Mouse (Mus musculus) liver, embryonic 16.5 days (tissue): ENCODE results near the gene Trdmt1. TPM values are rescaled to one million over a fixed set of nuclear protein-coding genes. Genes with fewer than 3 reads are reported as not detected.

ENCODE experiments used
- ATAC-seq: fragments of 200-750 bp; cut with Nextera tagmentation; 2 replicates; pipeline ENCODE4 v1.8.0; 2017; ENCODE audit warnings: low read depth, mild to moderate bottlenecking, moderate number of reproducible peaks, moderate library complexity
- H3K27ac ChIP-seq: fragments of 300-500 bp; sonication (generic); 2 replicates; pipeline ENCODE4 v1.5.1; 2014; ENCODE audit warnings: mild to moderate bottlenecking, low read length
- H3K27me3 ChIP-seq: fragments of 300-500 bp; sonication (generic); 2 replicates; pipeline ENCODE4 v1.6.1; 2014; ENCODE audit warnings: low read depth, low read length, mixed read lengths; ENCODE audit not compliant: control insufficient read depth, insufficient read depth
- H3K36me3 ChIP-seq: fragments of 300-500 bp; sonication (generic); 2 replicates; pipeline ENCODE4 v1.6.1; 2014; ENCODE audit warnings: mild to moderate bottlenecking; ENCODE audit not compliant: control insufficient read depth, insufficient read depth
- H3K4me1 ChIP-seq: fragments of 300-500 bp; sonication (generic); 2 replicates; pipeline ENCODE4 v1.6.1; 2014; ENCODE audit warnings: low read depth, low read length, mixed read lengths; ENCODE audit not compliant: control insufficient read depth
- H3K4me2 ChIP-seq: fragments of 300-500 bp; sonication (generic); 2 replicates; pipeline ENCODE4 v1.6.1; 2014; ENCODE audit warnings: low read depth, low read length, mixed read lengths
- H3K4me3 ChIP-seq: fragments of 300-500 bp; sonication (generic); 2 replicates; pipeline ENCODE4 v1.5.1; 2014; ENCODE audit warnings: low read depth, mild to moderate bottlenecking, low read length
- H3K9ac ChIP-seq: fragments of 300-500 bp; sonication (generic); 2 replicates; pipeline ENCODE4 v1.6.1; 2014; ENCODE audit warnings: low read depth, low read length
- H3K9me3 ChIP-seq: fragments of 300-500 bp; sonication (generic); replicated peaks from 2 replicates; pipeline ENCODE4 v1.6.1; 2016; ENCODE audit warnings: low read length; ENCODE audit not compliant: control insufficient read depth
- WGBS: fragments of 180-500 bp; shearing (Covaris S2); extraction: QIAGEN DNeasy Blood & Tissue Kit; methylation state at CpG from one replicate; pipeline ENCODE4 v1.1.7; 2014; ENCODE audit not compliant: insufficient replicate concordance; 5-methylcytosine and 5-hydroxymethylcytosine counted together
- polyA plus RNA-seq: library from polyadenylated mRNA; unstranded; fragments of >200 nt; fragmentation: Nextera tagmentation; extraction: Ambion mirVana; gene quantifications from 2 replicates; pipeline ENCODE4 v1.2.1, GENCODE M21; 2015

The Trdmt1 gene
- polyA plus RNA-seq, 1 experiment from 2014 or later: 3.6 TPM

DNA sequence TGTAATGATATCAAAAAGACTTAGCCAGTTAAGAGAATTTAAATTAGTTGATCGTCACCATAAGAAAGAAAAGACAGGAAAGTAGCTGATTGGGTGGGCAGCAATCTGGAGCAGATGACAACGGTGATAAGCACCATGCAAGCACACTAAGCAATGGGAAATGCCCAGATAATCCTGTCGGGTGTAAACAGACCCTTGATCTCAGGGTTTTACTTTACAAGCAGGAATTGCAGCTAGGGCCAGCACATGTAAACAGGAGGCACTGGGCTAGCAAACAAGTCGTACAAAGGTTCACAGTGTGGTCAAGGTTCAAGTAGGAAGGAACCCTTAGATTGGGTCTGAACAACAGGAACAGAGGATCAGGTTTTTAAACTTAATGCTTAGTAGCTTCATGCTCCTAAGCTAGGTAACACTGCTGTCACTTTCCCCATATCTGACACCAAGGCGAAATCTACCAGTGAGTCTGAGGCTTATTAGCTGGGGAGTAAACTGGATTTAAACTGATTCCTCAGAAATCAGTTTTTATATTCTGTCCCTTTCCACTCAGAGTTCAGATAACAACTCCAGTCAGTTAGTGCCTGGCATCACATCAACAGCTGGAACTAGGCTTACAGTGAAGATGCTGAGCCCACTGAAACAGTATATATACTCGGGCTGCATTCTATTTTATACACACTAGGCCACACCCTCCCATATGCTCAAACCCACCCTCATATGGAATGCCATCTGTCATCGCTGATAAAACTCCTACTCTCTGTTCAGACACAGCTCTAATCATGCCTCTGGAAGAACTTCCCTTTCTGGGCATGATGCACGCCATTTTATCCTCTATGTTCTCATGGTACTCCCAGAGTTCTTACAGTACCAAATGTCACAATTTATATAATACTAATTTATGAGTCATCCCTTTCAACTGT lies 20.7 kb downstream of the Trdmt1 start:
- 16% methylated on average over 8 of the region's 8 CpGs for WGBS
- Histone ChIP-seq H3K27ac (peak overlapping the region; percentile 81), H3K9me3 (no peaks in the 10 kb centered on the region), H3K4me1 (peaks cover 25% of the 10 kb centered on the region), H3K9ac (0 out of 2 replicates have a peak overlapping the region, but pooled peaks have one; percentile 1), H3K27me3 (no peaks in the 10 kb centered on the region), H3K4me3 (no peak overlapping the region), H3K36me3 (no peaks in the 10 kb centered on the region), H3K4me2 (peak overlapping the region; percentile 38)
- ATAC-seq: peak; percentile 94

GRCm38 (mm10) chr2:13522106-13522505 lies 22.4 kb downstream of the Trdmt1 start:
- Histone ChIP-seq H3K9ac (no peak overlapping the region), H3K27ac (no peak overlapping the region), H3K36me3 (no peaks in the 10 kb centered on the region), H3K9me3 (no peaks in the 10 kb centered on the region), H3K4me1 (peaks cover 20% of the 10 kb centered on the region), H3K27me3 (no peaks in the 10 kb centered on the region), H3K4me3 (no peak overlapping the region), H3K4me2 (no peak overlapping the region)
- no peak for ATAC-seq
- WGBS: 29% methylated on average over 8 of the region's 8 CpGs

DNA sequence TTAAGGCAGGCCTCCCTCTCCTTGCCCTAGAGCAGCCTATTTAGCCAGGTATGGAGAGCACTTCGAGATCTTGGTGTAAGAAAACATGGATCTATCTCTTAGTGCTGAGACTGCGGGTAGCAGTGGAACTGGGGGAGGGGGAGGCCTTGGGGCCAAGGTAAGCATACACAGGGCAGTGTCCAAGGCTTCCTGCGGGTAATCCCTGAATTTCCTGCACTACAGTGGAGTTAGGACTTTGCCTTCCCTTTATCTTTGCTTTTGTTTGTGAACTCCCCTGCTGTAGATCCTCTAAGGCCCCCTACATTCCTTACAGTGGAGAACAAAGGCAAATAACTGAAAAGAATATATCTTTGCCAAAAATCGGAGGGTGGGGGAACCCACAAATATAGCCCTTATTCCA lies 29.5 kb downstream of the Trdmt1 start:
- H3K9ac ChIP-seq: no peak overlapping the region
- H3K4me1 ChIP-seq: no peaks in the 10 kb centered on the region
- H3K9me3 ChIP-seq: no peaks in the 10 kb centered on the region
- WGBS: 53% methylated on average over 4 of the region's 4 CpGs
- H3K27ac ChIP-seq: no peak overlapping the region
- no peak overlapping the region for H3K4me3 ChIP-seq
- no peaks in the 10 kb centered on the region for H3K36me3 ChIP-seq
- H3K27me3 ChIP-seq: no peaks in the 10 kb centered on the region
- H3K4me2 ChIP-seq: no peak overlapping the region
- ATAC-seq: no peak

DNA sequence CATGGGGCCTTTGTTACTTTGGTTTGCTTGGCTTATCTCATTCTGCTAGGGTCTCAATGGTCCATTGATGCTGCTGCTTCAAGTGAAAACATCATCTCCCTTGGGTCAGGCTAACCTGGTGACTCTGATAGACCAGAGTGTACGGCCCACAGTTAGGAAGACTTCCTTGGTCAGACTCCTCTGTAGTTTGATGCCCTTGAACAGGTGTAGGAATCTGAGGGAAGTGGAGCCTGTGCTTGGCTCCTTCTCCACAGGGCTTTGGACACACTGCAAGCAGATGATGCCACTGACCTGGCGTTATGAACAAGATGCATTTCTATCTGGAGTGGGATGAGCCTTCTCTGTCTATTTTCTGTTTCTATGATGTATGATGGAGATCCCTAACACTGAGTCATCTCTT lies 41.8 kb downstream of the Trdmt1 start:
- Histone ChIP-seq H3K36me3 (no peaks in the 10 kb centered on the region), H3K4me3 (no peak overlapping the region), H3K4me1 (peaks cover 2% of the 10 kb centered on the region), H3K9me3 (no peaks in the 10 kb centered on the region), H3K4me2 (no peak overlapping the region), H3K9ac (no peak overlapping the region), H3K27me3 (no peaks in the 10 kb centered on the region), H3K27ac (no peak overlapping the region)
- WGBS: 70% methylated on average over 2 of the region's 2 CpGs
- no peak for ATAC-seq

GRCm38 (mm10) chr2:13501553-13501952 lies 42.9 kb downstream of the Trdmt1 start:
- WGBS: 35% methylated on average over 5 of the region's 5 CpGs
- Histone ChIP-seq H3K27ac (no peak overlapping the region), H3K4me2 (no peak overlapping the region), H3K4me1 (peaks cover 2% of the 10 kb centered on the region), H3K9me3 (no peaks in the 10 kb centered on the region), H3K36me3 (no peaks in the 10 kb centered on the region), H3K27me3 (no peaks in the 10 kb centered on the region), H3K4me3 (no peak overlapping the region), H3K9ac (no peak overlapping the region)
- no peak for ATAC-seq

DNA sequence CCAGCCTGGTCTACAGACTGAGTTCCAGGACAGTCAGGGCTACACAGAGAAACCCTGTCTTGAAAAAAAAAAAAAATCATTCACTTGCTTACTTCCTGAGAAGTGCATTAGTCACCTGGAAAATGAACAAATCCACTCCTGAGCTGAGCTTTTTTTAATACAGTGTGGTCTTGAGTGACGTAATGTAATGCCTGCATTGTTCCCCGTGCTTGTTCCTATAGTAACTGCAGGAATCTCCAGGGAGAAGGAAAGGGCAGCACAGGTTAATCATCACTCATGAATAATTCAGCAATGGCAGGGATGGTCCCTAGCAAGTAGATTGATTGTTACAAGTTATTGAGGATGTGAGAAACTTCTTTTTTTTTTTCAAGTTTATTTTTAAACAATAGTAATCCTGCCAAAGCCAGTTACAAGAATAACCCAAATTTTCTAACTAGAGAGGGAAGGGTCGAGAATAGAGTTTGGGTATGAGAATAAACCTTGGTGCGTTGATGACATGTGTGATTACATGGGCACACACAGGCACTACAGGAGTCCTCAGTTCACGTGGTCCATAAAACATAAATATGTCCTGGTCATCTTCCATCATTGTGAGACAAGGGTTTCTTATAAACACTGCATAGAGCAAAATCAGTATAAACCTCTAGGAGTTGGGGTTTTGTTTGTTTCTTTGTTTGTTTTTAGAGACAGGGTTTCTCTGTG lies 44.0 kb downstream of the Trdmt1 start:
- Histone ChIP-seq H3K9ac (no peak overlapping the region), H3K9me3 (no peaks in the 10 kb centered on the region), H3K4me2 (no peak overlapping the region), H3K36me3 (no peaks in the 10 kb centered on the region), H3K27ac (no peak overlapping the region), H3K4me1 (peaks cover 2% of the 10 kb centered on the region), H3K4me3 (no peak overlapping the region), H3K27me3 (no peaks in the 10 kb centered on the region)
- 67% methylated on average over 5 of the region's 5 CpGs for WGBS
- ATAC-seq: no peak

DNA sequence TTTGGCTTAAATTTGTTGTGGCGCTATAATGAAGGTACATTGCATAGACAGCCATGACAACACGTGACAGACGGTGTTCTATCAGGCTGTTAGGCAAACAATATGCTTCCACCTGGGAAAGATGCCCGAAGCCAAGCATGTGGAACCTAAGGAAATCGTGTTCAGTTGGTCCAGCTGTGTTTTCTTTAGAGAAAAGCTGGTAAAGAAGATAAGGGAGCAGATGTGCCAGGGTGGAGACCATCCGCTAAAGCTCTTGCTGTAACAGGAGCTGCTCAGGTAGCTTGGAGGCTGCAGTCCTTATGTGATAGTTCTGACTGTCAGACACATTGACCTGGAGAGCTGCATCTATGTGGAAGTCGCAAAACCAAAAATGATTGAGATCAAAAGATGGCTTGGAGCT lies 45.3 kb downstream of the Trdmt1 start:
- Histone ChIP-seq H3K27me3 (no peaks in the 10 kb centered on the region), H3K36me3 (no peaks in the 10 kb centered on the region), H3K4me2 (no peak overlapping the region), H3K27ac (no peak overlapping the region), H3K4me1 (peaks cover 2% of the 10 kb centered on the region), H3K9ac (no peak overlapping the region), H3K4me3 (no peak overlapping the region), H3K9me3 (no peaks in the 10 kb centered on the region)
- 37% methylated on average over 7 of the region's 7 CpGs for WGBS
- peak; percentile 74 for ATAC-seq

DNA sequence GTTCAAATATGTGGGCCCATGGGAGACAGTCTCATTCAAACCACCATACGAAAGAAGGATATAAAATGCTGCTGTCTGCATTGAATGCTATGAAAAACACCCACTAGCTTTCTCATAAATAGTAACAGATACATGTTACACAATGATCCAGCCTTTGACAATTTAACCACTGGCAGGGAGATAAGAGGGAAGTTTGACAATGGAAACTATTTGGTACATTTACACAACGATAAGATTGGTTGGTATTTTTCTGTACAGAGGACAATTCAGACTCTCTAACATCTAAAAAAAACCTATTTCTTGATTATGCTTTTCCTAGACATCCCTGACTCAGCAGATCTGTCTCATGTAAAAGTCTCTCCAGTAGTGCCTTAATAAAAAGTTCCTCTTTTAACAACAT lies 48.4 kb downstream of the Trdmt1 start:
- Histone ChIP-seq H3K4me3 (no peak overlapping the region), H3K4me2 (no peak overlapping the region), H3K36me3 (no peaks in the 10 kb centered on the region), H3K4me1 (peaks cover 2% of the 10 kb centered on the region), H3K27ac (no peak overlapping the region), H3K27me3 (no peaks in the 10 kb centered on the region), H3K9me3 (no peaks in the 10 kb centered on the region), H3K9ac (no peak overlapping the region)
- 21% methylated on average over 2 of the region's 2 CpGs for WGBS
- ATAC-seq: 0 out of 2 replicates have a peak, but pooled peaks have one; percentile 9

GRCm38 (mm10) chr2:13492927-13493326 lies 51.5 kb downstream of the Trdmt1 start:
- WGBS: 66% methylated on average over 4 of the region's 4 CpGs
- no peak overlapping the region for H3K27ac ChIP-seq

More at GRCm38 (mm10) chr2:13492927-13493326, 51.5 kb downstream of the Trdmt1 start:
- no peaks in the 10 kb centered on the region for H3K4me1 ChIP-seq
- no peak overlapping the region for H3K4me2 ChIP-seq
- no peaks in the 10 kb centered on the region for H3K9me3 ChIP-seq
- H3K27me3 ChIP-seq: no peaks in the 10 kb centered on the region
- H3K9ac ChIP-seq: no peak overlapping the region
- H3K36me3 ChIP-seq: no peaks in the 10 kb centered on the region
- no peak for ATAC-seq
- no peak overlapping the region for H3K4me3 ChIP-seq
